Mouse (Mus musculus): ENCODE results near the gene 4930512M02Rik.

DNA sequence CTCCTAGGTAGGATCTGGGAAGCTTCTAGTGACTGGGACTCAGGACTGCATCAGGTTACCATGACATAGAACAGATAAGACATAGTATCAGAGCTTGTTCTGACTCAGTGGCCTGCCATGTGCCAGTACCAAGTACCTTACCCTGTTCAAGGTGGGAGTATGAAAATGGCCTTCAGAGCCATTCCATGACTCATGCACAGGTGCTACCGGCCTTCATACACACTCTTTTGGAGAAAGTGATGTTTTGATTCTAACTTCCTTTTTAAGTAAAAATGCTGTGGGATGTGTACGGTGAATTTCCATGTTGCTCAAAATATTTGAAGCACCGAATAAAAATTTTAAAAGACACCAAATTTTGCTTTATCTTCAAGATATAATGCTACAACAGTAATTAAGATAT lies 81.7 kb downstream of the 4930512M02Rik start:
- TF ChIP-seq POLR2A (IDR thresholded peaks at IDR 0.05; ENCODE audit: insufficient read length, low read depth): no peak
- TF ChIP-seq CEBPB (IDR thresholded peaks at IDR 0.05; ENCODE audit: insufficient read depth, poor library complexity, severe bottlenecking): no peak
- TF ChIP-seq E2F4 (IDR thresholded peaks at IDR 0.05; ENCODE audit: insufficient read depth): no peak
- TF ChIP-seq MYOD1 (IDR thresholded peaks at IDR 0.05; ENCODE audit: control insufficient read depth in 1 of 3, insufficient read length in 2 of 3, low read depth in 2 of 3): no peak
- no peak for TF ChIP-seq MYOG (IDR thresholded peaks at IDR 0.05; ENCODE audit: control insufficient read depth in 1 of 3, insufficient read depth in 1 of 3, insufficient read length in 2 of 3, low read depth in 2 of 3)
- TF ChIP-seq POLR2AphosphoS2 (IDR thresholded peaks at IDR 0.05; ENCODE audit: insufficient read length, low read depth): no peak
- TF ChIP-seq REST (IDR thresholded peaks at IDR 0.05; ENCODE audit: insufficient read depth, insufficient read length): no peak
- no peak for TF ChIP-seq USF1 (IDR thresholded peaks at IDR 0.05; ENCODE audit: low read depth)
- TF ChIP-seq SRF (IDR thresholded peaks at IDR 0.05; ENCODE audit: control insufficient read depth, insufficient read length, low read depth): no peak
- TF ChIP-seq TCF12 (IDR thresholded peaks at IDR 0.05; ENCODE audit: insufficient read depth, poor library complexity, severe bottlenecking): no peak
- TF ChIP-seq MAX (IDR thresholded peaks at IDR 0.05; ENCODE audit: low read depth): no peak
- TF ChIP-seq TCF3 (IDR thresholded peaks at IDR 0.05; ENCODE audit: insufficient read length, low read depth): no peak
